Mouse (Mus musculus): ENCODE data around the gene Nt5c3. TPM values are rescaled to one million over a fixed set of nuclear protein-coding genes. Genes with fewer than 3 reads are reported as not detected.

Nt5c3 gene
- total and polyA plus RNA-seq, 3 experiments, result 59.2 to 71.1 TPM; not detected in 1

- no peak for TF ChIP-seq CTCF (IDR thresholded peaks at IDR 0.05 in 2 of 3, conservative IDR thresholded peaks at IDR 0.05 in 1 of 3; ENCODE audit: control insufficient read depth in 1 of 3, insufficient read depth in 1 of 3, low read depth in 2 of 3, low read length in 3 of 3, poor library complexity in 1 of 3, severe bottlenecking in 1 of 3)
Measured at GRCm38 (mm10) chr6:56923331-56923725, 404 bp downstream of the Nt5c3 start (continued).

GRCm38 (mm10) chr6:56920222-56921092 lies 3.3 kb downstream of the Nt5c3 start:
- H3K9ac ChIP-seq (ENCODE audit: control insufficient read depth, low read depth, low read length, poor library complexity, severe bottlenecking), result peak overlapping the region; percentile 64
- peak overlapping the region; percentile 99 for H3K27ac ChIP-seq (ENCODE audit: control insufficient read depth, low read depth, low read length)
- H3K4me3 ChIP-seq (ENCODE audit: control insufficient read depth in 1 of 2, insufficient read depth in 1 of 2, low read depth in 2 of 2, low read length in 2 of 2), result peak overlapping the region; percentile 56 to 95
- no peaks in the 10 kb centered on the region for H3K27me3 ChIP-seq (ENCODE audit: control insufficient read depth in 1 of 2, insufficient read depth in 2 of 2, low read length in 2 of 2)
- peaks cover 0 to 62% of the 10 kb centered on the region in 2 experiments; a peak in 2 of 4 replicates for H3K36me3 ChIP-seq (ENCODE audit: control insufficient read depth in 1 of 2, insufficient read depth in 2 of 2, low read length in 2 of 2)
- peaks cover 61% of the 10 kb centered on the region for H3K79me2 ChIP-seq (ENCODE audit: control insufficient read depth, insufficient read depth, low read length, poor library complexity)
- peak; percentile 86 for DNase-seq (ENCODE audit: low read depth, low spot score)
- peaks cover 39 to 52% of the 10 kb centered on the region in 2 experiments for H3K4me1 ChIP-seq (ENCODE audit: control insufficient read depth in 1 of 2, insufficient read depth in 2 of 2, low read length in 2 of 2)
- no peaks in the 10 kb centered on the region for H3K9me3 ChIP-seq (replicated peaks; ENCODE audit: insufficient read depth, low read length)
- TF ChIP-seq ZMIZ1 (IDR thresholded peaks at IDR 0.05; ENCODE audit: low read depth, low read length) (0 out of 2 replicates have a peak, but pooled peaks have one; percentile 53), SMC3 (IDR thresholded peaks at IDR 0.05; ENCODE audit: low read depth, low read length) (no peak), ZKSCAN1 (IDR thresholded peaks at IDR 0.05; ENCODE audit: low read depth, low read length) (no peak), CHD1 (IDR thresholded peaks at IDR 0.05; ENCODE audit: low read depth, low read length) (peak; percentile 79), MAZ (IDR thresholded peaks at IDR 0.05; ENCODE audit: low read depth, low read length) (peak; percentile 62; the same call in 1 of the 2 replicates), POLR2AphosphoS5 (IDR thresholded peaks at IDR 0.05; ENCODE audit: borderline replicate concordance, low read depth, low read length) (no peak), NELFE (IDR thresholded peaks at IDR 0.05; ENCODE audit: low read depth, low read length) (no peak), ETS1 (IDR thresholded peaks at IDR 0.05; ENCODE audit: low read depth, low read length) (peak; percentile 94), RAD21 (IDR thresholded peaks at IDR 0.05; ENCODE audit: low read depth, low read length) (no peak), USF1 (IDR thresholded peaks at IDR 0.05; ENCODE audit: low read depth, low read length) (no peak), MYB (IDR thresholded peaks at IDR 0.05; ENCODE audit: low read depth, low read length) (no peak), JUND (IDR thresholded peaks at IDR 0.05; ENCODE audit: low read depth, low read length) (no peak), CHD2 (IDR thresholded peaks at IDR 0.05; ENCODE audit: low read length) (no peak), MXI1 (IDR thresholded peaks at IDR 0.05; ENCODE audit: low read depth, low read length) (peak; percentile 92), UBTF (IDR thresholded peaks at IDR 0.05; ENCODE audit: borderline replicate concordance, insufficient read depth, low read depth, low read length) (no peak), ZNF384 (IDR thresholded peaks at IDR 0.05; ENCODE audit: low read depth, low read length) (no peak), MAFK (IDR thresholded peaks at IDR 0.05; ENCODE audit: borderline replicate concordance, low read depth, low read length) (no peak; the same call in 1 of the 2 replicates), MYC (IDR thresholded peaks at IDR 0.05; ENCODE audit: low read depth, low read length) (peak; percentile 67; the same call in 1 of the 2 replicates), POLR2A (IDR thresholded peaks at IDR 0.05; ENCODE audit: control insufficient read depth in 1 of 2, insufficient read depth in 1 of 2, low read depth in 1 of 2, low read length in 2 of 2, poor library complexity in 1 of 2) (no peak; a peak in 2 of 4 replicates), MEF2A (IDR thresholded peaks at IDR 0.05; ENCODE audit: extremely low read depth, insufficient replicate concordance, low read depth, low read length, poor library complexity, severe bottlenecking) (no peak), BHLHE40 (IDR thresholded peaks at IDR 0.05; ENCODE audit: borderline replicate concordance, low read depth, low read length) (peak; percentile 79; the same call in 1 of the 2 replicates), POLR2AphosphoS2 (IDR thresholded peaks at IDR 0.05; ENCODE audit: low read length) (no peak), MAX (IDR thresholded peaks at IDR 0.05; ENCODE audit: low read length) (peak; percentile 61; the same call in 1 of the 2 replicates), HCFC1 (IDR thresholded peaks at IDR 0.05; ENCODE audit: low read depth, low read length) (0 out of 2 replicates have a peak, but pooled peaks have one; percentile 44), GABPA (IDR thresholded peaks at IDR 0.05; ENCODE audit: low read depth, low read length) (no peak), GATA1 (IDR thresholded peaks at IDR 0.05; ENCODE audit: low read depth, low read length) (peak; percentile 98), TBP (IDR thresholded peaks at IDR 0.05; ENCODE audit: low read depth, low read length) (peak; percentile 56; the same call in 1 of the 2 replicates), ZC3H11A (IDR thresholded peaks at IDR 0.05; ENCODE audit: low read depth, low read length) (no peak), USF2 (IDR thresholded peaks at IDR 0.05; ENCODE audit: borderline replicate concordance in 1 of 2, insufficient read depth in 1 of 2, low read depth in 1 of 2, low read length in 2 of 2) (no peak), TCF12 (IDR thresholded peaks at IDR 0.05; ENCODE audit: low read depth, low read length) (peak; percentile 92), TAL1 (IDR thresholded peaks at IDR 0.05; ENCODE audit: low read length) (peak; percentile 66), CTCF (IDR thresholded peaks at IDR 0.05 in 2 of 3, conservative IDR thresholded peaks at IDR 0.05 in 1 of 3; ENCODE audit: control insufficient read depth in 1 of 3, insufficient read depth in 1 of 3, low read depth in 2 of 3, low read length in 3 of 3, poor library complexity in 1 of 3, severe bottlenecking in 1 of 3) (no peak)

All from MEL (cell line).